Mouse (Mus musculus) erythroblast, adult 5-6 weeks (primary cell): ENCODE results near the gene Ctnnd2. TPM values are rescaled to one million over a fixed set of nuclear protein-coding genes. Genes with fewer than 3 reads are reported as not detected.

Source experiments
- ATAC-seq: replicated peaks from 2 replicates; pipeline ENCODE4 v1.8.0; 2016; ENCODE audit warnings: moderate number of reproducible peaks, mild to moderate bottlenecking, moderate TSS enrichment, inconsistent platforms; ENCODE audit not compliant: poor library complexity, low FRiP score, severe bottlenecking
- total RNA-seq, 2 experiments: library from RNA; stranded (forward) in 1 of 2; stranded (reverse) in 1 of 2; fragments of 150-400 nt in 1 of 2; fragments of 200-764, 138-1000 nt in 1 of 2; gene quantifications; 2 replicates each; pipeline versions ENCODE4 v1.2.3 to v1.2.4; 2015 to 2017; ENCODE audit warnings: low replicate concordance in 2 of 2

Ctnnd2 gene
- total RNA-seq, 2 experiments from 2014 or later: not detected

DNA sequence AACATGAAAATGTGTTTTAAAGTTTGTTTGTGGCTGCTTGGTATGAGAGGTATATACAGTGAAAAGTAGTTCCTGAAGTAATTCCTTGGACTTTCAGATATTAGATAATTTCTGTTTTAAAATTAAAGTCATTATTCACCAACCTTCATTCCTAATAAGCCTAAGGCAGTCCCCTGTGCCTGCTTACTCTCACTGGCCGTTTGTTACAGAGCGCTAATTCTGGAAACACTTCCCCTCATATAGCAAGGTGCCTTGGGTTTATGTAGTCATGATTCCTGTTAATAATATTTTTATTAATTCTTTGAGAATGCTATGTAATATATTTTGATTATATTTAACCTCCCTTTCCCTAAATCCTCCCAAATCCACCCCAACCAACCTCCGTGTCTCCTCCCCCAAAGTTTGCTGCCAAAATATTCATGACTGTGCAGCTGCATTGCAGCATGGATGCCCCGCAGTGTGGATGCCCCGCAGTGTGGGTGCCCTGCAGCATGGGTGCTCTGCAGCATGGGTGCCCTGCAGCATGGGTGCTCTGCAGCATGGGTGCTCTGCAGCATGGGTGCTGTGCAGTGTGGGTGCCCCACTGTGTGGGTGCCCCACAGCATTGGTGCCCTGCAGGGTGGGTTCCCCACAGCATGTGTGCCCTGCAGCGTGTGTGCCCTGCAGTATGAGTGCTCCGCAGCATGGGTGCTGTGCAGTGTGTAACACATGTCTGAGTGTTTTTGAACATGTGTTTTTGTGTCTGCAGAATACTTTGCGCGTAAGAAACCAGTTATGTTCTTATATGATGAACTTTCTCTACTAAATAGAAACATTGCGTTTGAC is 63.0 kb downstream of the Ctnnd2 start:
- ATAC-seq: no peak

GRCm38 (mm10) chr15:30240881-30241280 is 68.5 kb downstream of the Ctnnd2 start:
- ATAC-seq: no peak

GRCm38 (mm10) chr15:30268822-30269221 is 96.4 kb downstream of the Ctnnd2 start:
- ATAC-seq: no peak

- ATAC-seq: no peak
Observed at GRCm38 (mm10) chr15:30271141-30271572, 98.8 kb downstream of the Ctnnd2 start.

DNA sequence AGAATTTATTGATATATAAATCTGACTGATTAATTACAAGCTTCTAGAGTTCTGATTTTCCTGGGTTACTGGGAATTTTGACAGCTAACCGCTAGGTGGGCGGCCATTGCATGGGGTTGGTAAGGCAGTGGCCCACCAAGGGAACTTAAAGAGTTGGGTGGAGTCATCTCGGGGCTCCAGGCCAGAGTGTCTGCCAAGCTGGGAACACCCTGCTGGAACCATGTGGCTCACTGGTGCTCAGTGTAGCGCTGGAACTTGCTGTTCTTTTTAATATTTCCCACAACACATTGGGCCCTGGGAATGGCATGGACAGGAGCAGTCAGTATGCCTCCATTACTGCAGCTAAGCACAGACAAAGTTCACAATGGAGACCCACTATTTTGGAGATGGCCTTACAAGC is 99.9 kb downstream of the Ctnnd2 start:
- no peak for ATAC-seq

DNA sequence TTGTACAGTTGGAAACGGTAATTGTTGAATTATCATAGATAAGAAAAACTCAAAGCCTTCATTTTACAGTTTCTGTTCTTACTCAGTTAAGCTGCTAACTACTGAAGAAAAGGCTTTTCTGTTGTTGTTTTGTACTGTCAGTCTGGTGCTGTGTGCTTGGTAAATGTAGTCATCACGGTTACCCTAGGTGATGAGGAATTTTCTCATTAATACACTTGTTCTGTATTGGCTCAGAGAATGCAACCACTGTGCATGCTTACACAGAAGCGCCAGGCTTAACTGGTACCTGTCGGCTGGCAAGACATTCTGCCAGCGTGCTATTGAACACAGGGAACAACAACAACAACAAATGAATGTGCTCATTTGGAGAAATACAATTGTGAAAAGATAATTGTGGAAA is 103.3 kb downstream of the Ctnnd2 start:
- no peak for ATAC-seq

DNA sequence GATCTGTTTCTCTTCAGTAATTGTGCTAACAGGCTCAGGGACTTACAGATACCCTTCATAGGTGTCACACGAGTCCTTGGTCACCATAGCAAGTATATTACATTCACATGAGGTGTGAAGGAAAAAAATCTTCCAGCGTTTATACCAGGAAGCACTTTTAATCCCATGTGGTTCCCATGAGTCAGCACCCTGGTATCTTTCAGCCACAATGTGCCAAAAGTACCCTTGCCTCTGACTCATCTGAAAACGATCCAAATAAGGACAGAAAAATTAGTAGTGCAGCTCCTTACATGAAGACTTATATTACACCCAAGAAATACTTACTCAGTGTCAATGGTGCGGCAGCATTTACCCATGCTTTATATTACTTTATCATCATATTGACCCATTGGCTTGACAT is 104.3 kb downstream of the Ctnnd2 start:
- no peak for ATAC-seq

DNA sequence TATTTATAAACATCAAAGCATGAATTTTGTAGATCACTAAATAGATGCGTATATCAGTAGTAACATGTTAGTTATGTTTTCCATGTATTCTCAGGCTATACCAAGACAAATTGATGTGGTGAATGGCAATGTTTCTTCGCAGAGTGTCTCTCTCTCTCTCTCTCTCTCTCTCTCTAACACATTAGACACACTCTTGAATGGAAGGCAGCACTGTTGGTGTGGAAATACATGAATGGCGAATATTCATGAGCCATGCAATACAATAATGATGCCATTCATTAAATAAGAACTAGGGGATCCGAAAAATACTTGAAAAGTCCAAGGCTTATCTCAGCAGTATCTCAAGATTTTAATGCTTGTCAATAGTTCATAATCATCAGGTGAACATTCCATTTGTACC is 106.2 kb downstream of the Ctnnd2 start:
- no peak for ATAC-seq

DNA sequence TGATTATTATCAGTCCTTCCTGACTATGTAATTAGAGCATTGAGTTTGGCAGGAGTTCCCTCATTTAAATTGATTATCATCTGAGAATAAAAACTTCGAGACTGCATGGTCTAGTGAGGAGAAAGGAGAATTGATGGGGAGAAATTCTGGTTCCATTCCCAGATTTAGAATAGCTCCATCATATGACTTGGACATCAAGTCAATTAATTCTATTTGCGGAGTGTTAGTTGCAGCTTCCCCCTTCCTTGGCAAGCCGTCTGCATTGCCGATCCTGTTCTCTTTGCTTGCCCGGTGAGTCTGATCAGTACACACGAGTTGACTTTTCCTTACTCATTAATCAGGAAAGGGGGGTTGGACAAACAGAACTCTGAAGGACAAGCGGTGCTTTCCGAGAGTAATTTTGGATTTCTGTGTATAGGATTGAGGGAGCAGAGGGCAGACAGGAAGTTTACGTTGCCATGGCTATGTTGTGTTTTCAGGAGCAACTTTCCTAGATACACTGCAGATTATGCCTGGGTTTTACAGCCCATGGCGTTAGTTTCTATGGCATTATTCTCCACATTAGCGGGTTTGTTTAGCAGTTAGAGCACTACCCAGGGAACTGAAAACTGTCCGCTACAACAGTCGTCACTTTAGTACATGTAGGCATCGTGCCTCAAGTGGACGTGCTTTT is 113.3 kb downstream of the Ctnnd2 start:
- no peak for ATAC-seq

DNA sequence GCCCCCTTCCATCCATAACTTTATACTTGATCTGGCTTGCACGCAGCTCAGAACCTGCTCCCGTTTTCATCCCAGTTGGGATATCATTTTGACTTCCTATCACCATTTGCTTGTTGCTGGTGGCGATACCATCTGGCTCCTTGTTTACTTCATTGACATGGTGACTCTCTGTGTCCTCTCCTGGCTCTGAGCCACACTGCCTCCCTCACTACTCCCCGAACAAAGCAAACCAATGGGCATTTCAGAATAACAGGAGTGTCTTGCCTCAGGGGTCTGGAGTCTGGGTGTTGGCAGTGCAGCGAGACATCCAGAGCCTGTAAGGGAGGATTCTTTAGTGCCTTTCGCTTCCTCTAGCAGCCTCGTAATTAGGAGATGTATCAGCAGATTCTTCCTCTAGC is 113.9 kb downstream of the Ctnnd2 start:
- no peak for ATAC-seq

- no peak for ATAC-seq
Observed at GRCm38 (mm10) chr15:30302824-30303223, 130.4 kb downstream of the Ctnnd2 start.

GRCm38 (mm10) chr15:30306437-30306836 is 134.0 kb downstream of the Ctnnd2 start:
- no peak for ATAC-seq

GRCm38 (mm10) chr15:30322543-30322942 is 150.2 kb downstream of the Ctnnd2 start:
- ATAC-seq: no peak

DNA sequence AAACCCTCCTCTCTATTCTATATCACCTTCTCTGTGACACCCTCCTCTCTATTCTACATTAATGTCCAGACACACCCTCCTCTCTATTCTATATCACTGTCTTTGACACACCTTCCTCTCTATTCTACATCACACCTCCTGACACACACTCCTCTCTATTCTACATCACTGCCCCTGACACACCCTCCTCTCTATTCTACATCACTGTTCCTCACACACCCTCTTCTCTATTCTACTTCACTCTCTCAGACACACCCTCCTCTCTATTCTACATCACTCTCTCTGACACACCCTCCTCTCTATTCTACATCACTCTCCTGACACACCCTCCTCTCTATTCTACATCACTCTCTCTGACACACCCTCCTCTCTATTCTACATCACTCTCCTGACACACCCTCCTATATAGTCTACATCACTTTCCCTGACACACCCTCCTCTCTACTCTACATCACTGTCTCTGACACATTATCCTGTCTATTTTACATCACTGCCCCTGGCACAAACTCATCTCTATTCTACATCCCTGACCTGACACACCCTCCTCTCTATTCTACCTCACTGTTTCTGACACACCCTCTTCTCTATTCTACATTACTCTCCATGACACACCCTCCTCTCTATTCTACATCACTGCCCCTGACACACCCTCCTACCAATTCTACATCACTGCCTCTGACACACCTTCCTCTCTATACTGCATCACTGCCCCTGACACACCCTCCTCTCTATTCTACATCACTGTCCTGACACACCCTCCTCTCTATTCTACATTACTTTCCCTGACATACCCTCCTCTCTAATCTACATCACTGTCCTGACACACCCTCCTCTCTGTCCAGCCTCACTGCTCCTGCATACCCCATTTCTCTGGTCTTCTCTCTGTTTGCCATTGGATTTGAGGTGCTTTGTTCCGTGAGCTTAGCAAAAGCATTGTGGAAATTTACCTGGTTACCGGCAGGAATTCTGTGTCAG is 161.2 kb downstream of the Ctnnd2 start:
- no peak for ATAC-seq

DNA sequence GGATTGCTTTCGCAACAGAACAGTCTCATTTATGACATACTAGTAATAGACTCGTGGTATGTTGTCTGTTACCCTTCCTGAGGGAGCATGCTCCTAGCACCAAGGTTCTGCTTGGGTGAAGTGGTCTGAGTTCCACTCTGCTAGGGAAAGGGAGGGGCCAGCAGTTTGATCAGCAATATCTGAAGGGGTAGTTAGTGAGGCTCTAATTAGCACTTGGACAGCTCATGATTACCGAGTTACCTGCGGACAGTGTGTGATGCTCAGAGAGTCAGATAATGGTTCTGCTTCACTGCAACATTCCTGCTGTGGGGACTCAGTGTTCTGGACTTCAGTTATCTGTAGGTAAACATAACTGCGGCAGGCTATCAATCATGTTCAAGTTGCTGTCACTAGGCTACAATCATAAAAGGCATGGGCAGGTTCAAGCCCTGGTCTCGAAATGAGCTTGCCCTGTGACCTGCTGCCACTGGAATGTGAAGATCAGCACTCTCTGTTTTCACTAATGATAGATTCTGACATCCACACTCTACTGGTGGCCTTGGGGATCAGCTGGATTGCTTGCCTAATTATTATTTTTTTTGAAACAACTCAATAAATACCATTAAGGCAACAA is 166.3 kb downstream of the Ctnnd2 start:
- ATAC-seq: no peak

- ATAC-seq: no peak
Observed at GRCm38 (mm10) chr15:30345754-30346153, 173.4 kb downstream of the Ctnnd2 start.

GRCm38 (mm10) chr15:30364491-30364890 is 192.1 kb downstream of the Ctnnd2 start:
- no peak for ATAC-seq

GRCm38 (mm10) chr15:30369997-30370396 is 197.6 kb downstream of the Ctnnd2 start:
- no peak for ATAC-seq

GRCm38 (mm10) chr15:30371151-30371550 is 198.8 kb downstream of the Ctnnd2 start:
- no peak for ATAC-seq
